Mouse (Mus musculus): ENCODE data around the gene Gfpt2.
"Not testable (repeated sequence)": the region's sequence is repeated elsewhere in the genome, so short reads cannot be mapped to it uniquely, and the experiment has no call there.

Gene Gfpt2

DNA sequence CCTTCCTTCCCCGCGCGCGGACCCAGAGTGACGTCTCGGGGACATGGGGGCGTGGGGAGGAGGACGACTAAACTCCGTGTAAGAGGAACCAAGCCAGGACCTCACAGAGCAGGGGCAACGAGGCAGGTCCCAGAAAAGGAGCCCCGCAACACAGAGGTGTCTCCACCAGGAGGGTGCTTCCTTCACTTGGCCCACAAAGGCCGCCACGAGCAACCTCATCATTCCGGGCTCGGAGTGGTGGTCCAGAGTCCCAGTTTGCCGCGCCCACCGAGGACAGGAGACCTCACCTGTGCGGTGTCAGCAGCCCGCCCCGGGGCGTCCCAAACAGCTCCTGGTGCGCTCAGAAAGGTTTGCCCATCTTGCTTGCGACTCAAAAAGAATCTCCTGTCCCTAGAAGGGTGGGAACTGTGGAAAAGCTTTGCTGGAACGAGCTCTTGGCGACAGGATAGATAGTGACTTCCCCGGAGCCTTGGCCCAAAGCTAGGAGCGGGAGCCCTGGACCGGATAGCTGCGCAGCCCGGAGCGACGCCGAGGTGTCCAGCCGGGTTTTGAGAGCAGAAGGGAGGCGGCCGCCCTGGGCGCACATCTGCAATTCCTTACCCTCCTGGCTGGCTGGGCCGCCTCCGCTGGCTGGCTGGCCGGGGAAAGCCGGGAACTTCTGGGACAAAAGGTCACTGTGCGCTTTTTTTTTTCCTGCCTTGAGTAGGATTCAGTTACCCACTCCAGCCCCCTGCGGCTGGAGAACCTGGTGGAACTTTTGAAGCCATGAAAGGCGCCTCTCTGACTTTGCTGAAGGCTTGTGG, 565 bp downstream of the Gfpt2 start:
- DNase-seq: no peak

- no peak for DNase-seq
Measured at GRCm38 (mm10) chr11:49798931-49799330, 5.0 kb downstream of the Gfpt2 start.

- no peak for DNase-seq
Measured at GRCm38 (mm10) chr11:49801516-49801915, 7.5 kb downstream of the Gfpt2 start.

DNA sequence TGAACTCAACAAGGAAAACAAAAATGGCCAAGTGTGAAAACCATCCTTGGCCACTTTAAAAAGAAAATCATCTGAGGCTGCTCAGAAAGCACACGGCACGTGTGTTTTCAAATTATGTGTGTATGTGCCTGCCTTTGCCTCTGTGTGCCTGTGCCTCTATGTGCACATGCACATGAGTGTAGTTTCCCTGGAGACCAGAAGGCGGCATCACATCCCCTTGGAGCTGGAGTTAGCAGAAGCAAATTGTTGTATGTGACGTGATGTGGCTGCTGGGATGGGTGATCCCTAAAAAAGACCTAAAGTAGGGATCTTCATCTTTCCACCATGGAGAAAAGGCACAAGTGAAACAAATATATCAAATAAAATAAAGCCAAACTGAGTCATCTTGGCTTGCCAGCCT, 9.8 kb downstream of the Gfpt2 start:
- no peak for DNase-seq

GRCm38 (mm10) chr11:49806218-49806617, 12.2 kb downstream of the Gfpt2 start:
- DNase-seq: no peak

DNA sequence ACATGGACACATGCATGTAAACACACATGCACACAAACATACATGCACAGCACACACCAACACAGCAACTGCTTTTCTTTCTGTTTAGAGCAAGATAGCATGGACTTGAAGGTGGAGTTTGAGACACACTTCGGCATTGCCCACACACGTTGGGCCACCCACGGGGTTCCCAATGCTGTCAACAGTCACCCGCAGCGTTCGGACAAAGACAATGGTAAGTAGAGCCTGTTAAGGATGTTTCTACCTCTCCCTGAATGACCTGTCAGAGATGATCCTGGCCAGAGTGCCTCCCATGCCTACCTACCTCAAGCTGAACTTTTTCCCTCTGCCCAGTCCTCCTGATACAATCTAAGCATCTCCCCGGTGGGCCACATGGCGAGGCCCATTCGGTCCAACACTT, 15.0 kb downstream of the Gfpt2 start:
- DNase-seq: no peak

DNA sequence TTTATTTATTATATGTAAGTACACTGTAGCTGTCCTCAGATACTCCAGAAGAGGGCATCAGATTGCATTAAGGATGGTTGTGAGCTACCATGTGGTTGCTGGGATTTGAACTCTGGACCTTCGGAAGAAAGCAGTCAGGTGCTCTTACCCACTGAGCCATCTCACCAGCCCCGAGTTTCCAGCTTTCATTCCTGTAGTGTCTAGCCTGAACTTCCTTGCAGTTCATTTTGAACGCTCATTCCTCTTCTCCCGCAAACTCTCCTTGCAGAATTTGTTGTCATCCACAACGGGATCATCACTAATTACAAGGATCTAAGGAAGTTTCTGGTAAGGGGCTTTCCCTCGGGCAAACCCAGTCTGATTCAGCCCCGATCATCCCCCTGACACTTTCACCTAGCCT, 16.7 kb downstream of the Gfpt2 start:
- DNase-seq: not testable (repeated sequence)

DNA sequence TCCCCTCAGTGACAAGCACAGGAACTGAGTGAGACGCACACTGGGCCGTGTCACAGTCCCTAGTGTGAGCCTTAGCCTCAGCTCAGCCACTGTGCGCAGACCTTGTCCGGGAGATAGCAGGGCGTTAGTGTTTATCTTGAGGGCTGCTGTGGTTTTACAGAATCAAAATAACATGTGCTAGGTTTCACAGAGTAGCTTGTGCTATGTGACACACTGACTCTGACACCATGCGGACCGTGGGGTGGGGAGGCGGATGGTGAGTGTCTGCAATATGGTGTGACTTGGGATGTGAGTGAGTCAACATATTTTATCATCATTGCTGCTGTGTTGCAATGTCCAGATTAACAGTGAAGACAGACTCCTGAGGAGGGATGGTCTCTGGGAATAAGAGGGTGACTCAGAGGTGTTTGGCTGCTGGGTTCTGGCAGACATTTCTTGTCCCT, 17.1 kb downstream of the Gfpt2 start:
- no peak for DNase-seq

DNA sequence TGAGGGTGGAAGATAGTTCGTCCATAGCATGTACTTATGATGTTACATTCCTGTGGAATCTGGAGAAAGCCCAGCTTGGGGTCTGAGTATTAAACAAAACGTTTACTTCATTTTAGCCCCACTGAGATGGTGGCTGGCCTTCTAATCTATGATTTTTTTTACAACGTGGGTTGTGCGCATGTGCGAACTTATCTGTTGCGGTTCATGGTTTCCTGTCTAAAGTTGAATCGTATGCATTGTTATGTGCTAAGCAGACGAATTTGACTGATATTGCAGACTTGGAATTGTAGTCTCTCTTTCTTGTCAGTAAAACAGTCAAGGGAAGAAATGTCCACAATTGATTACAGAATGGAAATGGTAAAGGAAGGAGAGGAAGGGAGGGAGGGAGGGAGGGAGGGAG, 17.9 kb downstream of the Gfpt2 start:
- DNase-seq: peak; percentile 41

GRCm38 (mm10) chr11:49818869-49819566, 25.0 kb downstream of the Gfpt2 start:
- DNase-seq: no peak

GRCm38 (mm10) chr11:49819676-49820075, 25.7 kb downstream of the Gfpt2 start:
- DNase-seq: no peak

GRCm38 (mm10) chr11:49820928-49821327, 26.9 kb downstream of the Gfpt2 start:
- no peak for DNase-seq

GRCm38 (mm10) chr11:49821546-49821945, 27.6 kb downstream of the Gfpt2 start:
- DNase-seq: no peak

DNA sequence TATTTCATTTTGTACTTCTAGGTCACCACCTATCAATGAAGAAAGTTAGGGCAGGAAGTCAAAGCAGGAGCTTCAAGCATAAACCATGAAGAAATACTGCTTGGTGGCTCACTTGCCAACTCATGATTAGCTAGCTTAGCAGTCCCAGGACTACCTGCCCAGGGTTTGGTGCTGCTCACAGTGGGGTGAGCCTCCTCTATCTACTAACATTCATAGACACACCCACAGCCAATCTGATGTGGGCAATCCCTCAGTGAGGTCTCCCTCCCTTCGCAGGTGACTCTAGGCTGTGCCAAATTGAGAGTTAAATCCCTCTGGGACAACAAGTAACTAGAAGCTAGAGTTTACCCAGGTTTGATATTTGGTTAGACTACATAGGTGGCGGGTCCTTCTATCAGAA, 28.4 kb downstream of the Gfpt2 start:
- DNase-seq: no peak

- DNase-seq: peak; percentile 86
Measured at GRCm38 (mm10) chr11:49824896-49825295, 30.9 kb downstream of the Gfpt2 start.

GRCm38 (mm10) chr11:49827243-49827642, 33.3 kb downstream of the Gfpt2 start:
- DNase-seq: no peak

DNA sequence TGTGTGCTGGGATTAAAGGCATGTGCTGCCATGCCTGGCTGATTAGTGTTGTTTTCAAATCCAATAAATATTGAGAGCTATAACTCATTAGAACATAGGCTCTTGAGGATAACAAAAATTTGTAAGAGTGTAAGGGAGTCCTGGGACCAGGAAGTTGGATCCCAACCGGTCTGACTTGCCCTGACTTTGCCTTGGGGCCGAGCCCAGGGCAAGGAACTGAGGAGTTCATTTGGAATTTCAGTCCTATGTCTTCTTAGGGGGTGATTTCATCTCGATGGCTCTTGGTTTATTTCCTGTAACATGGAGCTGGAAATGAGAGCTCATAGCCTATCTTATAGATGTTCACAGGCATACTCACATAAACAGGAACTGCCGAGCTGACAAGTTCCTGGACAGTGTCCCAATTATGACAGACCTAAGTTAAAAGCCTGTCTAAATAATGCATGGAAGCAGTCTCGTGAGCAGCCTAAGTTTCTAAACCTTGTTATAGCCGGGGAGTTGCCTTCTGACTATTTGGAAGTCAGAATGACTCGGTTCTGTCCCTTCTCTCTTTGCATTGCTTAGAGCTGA, 35.3 kb downstream of the Gfpt2 start:
- no peak for DNase-seq

GRCm38 (mm10) chr11:49831980-49832379, 38.0 kb downstream of the Gfpt2 start:
- no peak for DNase-seq

DNA sequence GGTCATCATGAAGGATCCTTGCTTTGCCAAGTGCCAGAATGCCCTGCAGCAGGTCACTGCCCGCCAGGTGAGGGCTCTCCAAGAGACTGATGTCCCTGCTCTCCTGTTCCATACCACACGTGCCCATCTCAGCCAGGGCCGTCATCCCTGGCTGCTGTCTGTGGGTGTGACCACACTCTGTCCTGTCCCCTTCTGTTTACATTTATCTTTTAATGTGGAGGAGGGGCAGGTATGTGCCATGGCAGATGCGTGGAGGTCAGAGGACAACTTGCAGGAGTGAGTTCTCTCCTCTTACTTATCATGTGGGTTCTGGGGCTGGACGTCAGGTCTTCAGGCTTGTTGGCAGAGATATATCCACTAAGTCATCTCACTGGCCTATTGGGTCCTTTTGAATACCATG, 39.0 kb downstream of the Gfpt2 start:
- no peak for DNase-seq

DNA sequence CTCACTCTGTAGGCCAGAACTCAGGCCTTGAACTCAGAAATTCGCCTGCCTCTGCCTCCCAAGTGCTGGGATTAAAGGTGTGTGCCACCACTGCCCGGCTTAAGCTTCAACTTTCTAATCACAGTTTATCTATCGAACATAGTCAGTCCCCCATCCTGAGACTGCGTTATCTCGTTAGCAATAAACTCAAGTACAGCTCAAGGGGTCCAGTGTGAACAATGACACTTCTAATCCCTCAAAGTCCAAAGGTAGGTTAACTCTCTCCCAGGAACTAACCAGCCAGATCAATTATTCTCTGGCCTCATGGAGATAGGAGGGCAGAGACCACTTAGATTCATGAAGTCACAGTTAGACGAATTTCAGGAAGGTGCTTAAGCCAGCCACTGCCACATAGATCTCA, 40.3 kb downstream of the Gfpt2 start:
- DNase-seq: no peak

GRCm38 (mm10) chr11:49835257-49835956, 41.4 kb downstream of the Gfpt2 start:
- DNase-seq: no peak

- DNase-seq: peak; percentile 49
Measured at GRCm38 (mm10) chr11:49837717-49838407, 43.9 kb downstream of the Gfpt2 start.

- no peak for DNase-seq
Measured at GRCm38 (mm10) chr11:49840666-49841065, 46.7 kb downstream of the Gfpt2 start.

All from thymus, postnatal 25 days (tissue).